Mouse (Mus musculus) heart, embryonic 13.5 days (tissue): ENCODE measurements around the gene Gm10318. TPM values are rescaled to one million over a fixed set of nuclear protein-coding genes. Genes with fewer than 3 reads are reported as not detected.
A peak's percentile ranks its signal among the peaks of the same experiment; 100 is the strongest.

ENCODE experiments used
- ATAC-seq: fragments of 200-750 bp; cut with Nextera tagmentation; 2 replicates; pipeline ENCODE4 v1.8.0; 2017; ENCODE audit warnings: moderate TSS enrichment; ENCODE audit not compliant: insufficient number of reproducible peaks, low FRiP score, low TSS enrichment; ENCODE audit errors: extremely low read depth
- H3K27ac ChIP-seq: fragments of 300-500 bp; sonication (generic); replicated peaks from 2 replicates; pipeline ENCODE4 v1.5.1; 2015; ENCODE audit warnings: moderate library complexity, mild to moderate bottlenecking, inconsistent platforms
- H3K27me3 ChIP-seq: fragments of 300-500 bp; sonication (generic); replicated peaks from 2 replicates; pipeline ENCODE4 v1.6.1; 2015; ENCODE audit warnings: mild to moderate bottlenecking, inconsistent platforms
- H3K36me3 ChIP-seq: fragments of 300-500 bp; sonication (generic); 2 replicates; pipeline ENCODE4 v1.6.1; 2015; ENCODE audit warnings: mild to moderate bottlenecking, inconsistent platforms
- H3K4me1 ChIP-seq: fragments of 300-500 bp; sonication (generic); 2 replicates; pipeline ENCODE4 v1.6.1; 2015; ENCODE audit warnings: inconsistent platforms
- H3K4me2 ChIP-seq: fragments of 300-500 bp; sonication (generic); 2 replicates; pipeline ENCODE4 v1.6.1; 2015; ENCODE audit warnings: inconsistent platforms, mild to moderate bottlenecking, moderate library complexity
- H3K4me3 ChIP-seq: fragments of 300-500 bp; sonication (generic); 2 replicates; pipeline ENCODE4 v1.5.1; 2015; ENCODE audit warnings: moderate library complexity, mild to moderate bottlenecking, inconsistent platforms
- H3K9ac ChIP-seq: fragments of 300-500 bp; sonication (generic); 2 replicates; pipeline ENCODE4 v1.6.1; 2015; ENCODE audit warnings: inconsistent platforms, mild to moderate bottlenecking, moderate library complexity
- H3K9me3 ChIP-seq: fragments of 300-500 bp; sonication (generic); 2 replicates; pipeline ENCODE4 v1.6.1; 2016; ENCODE audit warnings: inconsistent platforms
- WGBS: fragments of 180-500 bp; shearing (Covaris S2); methylation state at CpG from one replicate; pipeline ENCODE4 v1.1.7; 2015; ENCODE audit warnings: mixed read lengths; 5-methylcytosine and 5-hydroxymethylcytosine counted together
- polyA plus RNA-seq: library from polyadenylated mRNA; unstranded; fragments of >200 nt; fragmentation: Nextera tagmentation; extraction: Ambion mirVana; gene quantifications from 2 replicates; pipeline ENCODE4 v1.2.1, GENCODE M21; 2015

Gm10318 gene
- polyA plus RNA-seq, 1 experiment from 2014 or later = not detected

DNA sequence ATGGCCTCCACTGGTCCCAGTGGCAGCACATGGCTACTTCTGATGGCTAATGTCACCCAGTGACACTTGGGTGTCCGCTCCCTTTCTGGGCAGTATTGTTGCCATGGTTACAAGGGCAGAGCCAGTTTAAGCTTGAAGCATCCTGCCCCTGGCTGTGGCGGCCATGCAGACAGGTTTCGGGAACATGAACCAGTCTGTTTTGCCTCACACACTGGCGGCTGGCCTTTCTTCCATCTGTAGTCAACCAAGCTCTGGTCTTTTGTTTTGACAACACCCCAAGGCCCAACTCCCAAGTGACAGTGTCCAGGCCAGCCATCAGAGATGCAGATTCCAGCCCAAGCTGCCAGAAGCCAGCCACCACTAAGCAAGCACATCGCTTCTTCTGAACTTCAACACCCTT, 42.9 kb downstream of the Gm10318 start:
- H3K27me3 ChIP-seq = peaks cover 15% of the 10 kb centered on the region
- ATAC-seq = no peak
- 40% methylated on average over 5 of the region's 5 CpGs for WGBS
- H3K9ac ChIP-seq = no peak overlapping the region
- no peak overlapping the region for H3K4me2 ChIP-seq
- no peak overlapping the region for H3K27ac ChIP-seq
- no peaks in the 10 kb centered on the region for H3K4me1 ChIP-seq
- no peaks in the 10 kb centered on the region for H3K9me3 ChIP-seq
- no peak overlapping the region for H3K4me3 ChIP-seq
- H3K36me3 ChIP-seq = no peaks in the 10 kb centered on the region

DNA sequence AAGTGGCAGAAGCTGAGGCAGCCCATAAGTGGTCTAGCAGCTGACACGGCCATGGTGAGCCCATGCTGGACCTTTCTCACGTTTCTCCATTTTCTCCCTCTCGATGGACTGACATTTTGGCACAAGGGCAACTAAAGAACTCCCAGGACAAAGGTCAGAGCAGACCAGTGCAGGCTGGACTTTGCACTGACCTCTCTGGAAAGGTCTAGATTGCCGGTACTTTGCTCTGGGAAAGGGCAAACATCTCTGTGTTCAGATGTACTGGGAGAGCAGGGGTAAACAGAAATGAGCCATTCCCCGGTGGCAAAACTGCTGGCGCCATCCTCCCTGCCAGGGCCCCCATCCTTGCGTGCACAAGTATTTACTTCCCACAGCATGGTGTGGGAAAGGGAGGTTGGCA, 47.5 kb downstream of the Gm10318 start:
- no peaks in the 10 kb centered on the region for H3K36me3 ChIP-seq
- H3K9me3 ChIP-seq = no peaks in the 10 kb centered on the region
- no peak for ATAC-seq
- peaks cover 26% of the 10 kb centered on the region for H3K27me3 ChIP-seq
- no peak overlapping the region for H3K27ac ChIP-seq
- peaks cover 10% of the 10 kb centered on the region; the same call in 1 of the 2 replicates for H3K4me1 ChIP-seq
- H3K9ac ChIP-seq = no peak overlapping the region
- 73% methylated on average over 7 of the region's 7 CpGs for WGBS
- H3K4me3 ChIP-seq = no peak overlapping the region
- H3K4me2 ChIP-seq = no peak overlapping the region

GRCm38 (mm10) chr10:77900903-77901818, 48.5 kb downstream of the Gm10318 start:
- peaks cover 26% of the 10 kb centered on the region for H3K27me3 ChIP-seq
- H3K9ac ChIP-seq = no peak overlapping the region
- no peaks in the 10 kb centered on the region for H3K36me3 ChIP-seq
- no peak overlapping the region for H3K27ac ChIP-seq
- no peaks in the 10 kb centered on the region for H3K9me3 ChIP-seq
- H3K4me2 ChIP-seq = peak overlapping the region; percentile 87
- H3K4me1 ChIP-seq = peaks cover 10% of the 10 kb centered on the region; the same call in 1 of the 2 replicates
- H3K4me3 ChIP-seq = peak overlapping the region; percentile 66
- WGBS = 81% methylated on average over 27 of the region's 27 CpGs
- no peak for ATAC-seq

GRCm38 (mm10) chr10:77901871-77902210, 49.2 kb downstream of the Gm10318 start:
- ATAC-seq = no peak
- H3K9ac ChIP-seq = peak overlapping the region; percentile 80
- WGBS = 4% methylated on average over 14 of the region's 14 CpGs

GRCm38 (mm10) chr10:77902211-77902893, 49.7 kb downstream of the Gm10318 start, which contains the start of gene Lrrc3:
Gene Lrrc3 (minus strand): TSS chr10:77902536.
- ATAC-seq = peak; percentile 32
- peak within 1 kb of the TSS; percentile 80 for H3K9ac ChIP-seq
- H3K4me2 ChIP-seq = peak within 1 kb of the TSS; percentile 87
- no peaks in the 10 kb centered on the region for H3K36me3 ChIP-seq
- H3K27ac ChIP-seq = no peak within 1 kb of the TSS
- H3K4me1 ChIP-seq = peaks cover 10% of the 10 kb centered on the region; the same call in 1 of the 2 replicates
- peaks cover 3% of the 10 kb centered on the region; the same call in 1 of the 2 replicates for H3K9me3 ChIP-seq
- under 1% methylated on average over 42 of the region's 46 CpGs for WGBS
- peak within 1 kb of the TSS; percentile 66 for H3K4me3 ChIP-seq
- H3K27me3 ChIP-seq = peaks cover 26% of the 10 kb centered on the region

More at GRCm38 (mm10) chr10:77901871-77902210, 49.2 kb downstream of the Gm10318 start:
- no peaks in the 10 kb centered on the region for H3K36me3 ChIP-seq
- H3K27me3 ChIP-seq = peaks cover 26% of the 10 kb centered on the region
- no peak overlapping the region for H3K27ac ChIP-seq
- H3K9me3 ChIP-seq = 0 out of 2 replicates have a peak, but pooled peaks cover 3% of the 10 kb centered on the region
- peak overlapping the region; percentile 87 for H3K4me2 ChIP-seq
- peaks cover 10% of the 10 kb centered on the region; the same call in 1 of the 2 replicates for H3K4me1 ChIP-seq
- H3K4me3 ChIP-seq = peak overlapping the region; percentile 66

GRCm38 (mm10) chr10:77902894-77903715, 50.4 kb downstream of the Gm10318 start:
- H3K9ac ChIP-seq = peak overlapping the region; percentile 80
- peak; percentile 55 for ATAC-seq

More at GRCm38 (mm10) chr10:77902894-77903715, 50.4 kb downstream of the Gm10318 start:
- WGBS = 6% methylated on average over 35 of the region's 35 CpGs
- H3K27ac ChIP-seq = no peak overlapping the region
- H3K9me3 ChIP-seq = peaks cover 3% of the 10 kb centered on the region; the same call in 1 of the 2 replicates
- no peaks in the 10 kb centered on the region for H3K36me3 ChIP-seq
- H3K27me3 ChIP-seq = peaks cover 25% of the 10 kb centered on the region
- peak overlapping the region; percentile 66 for H3K4me3 ChIP-seq
- H3K4me1 ChIP-seq = peaks cover 10% of the 10 kb centered on the region; the same call in 1 of the 2 replicates
- peak overlapping the region; percentile 87 for H3K4me2 ChIP-seq

Other genes starting within 250 kb of the Gm10318 start
- 171 and 186 TPM in 2 replicates for gene Sumo3, start 246.8 kb upstream of the Gm10318 start, polyA plus RNA-seq
- gene Gm49325, start 246.7 kb upstream of the Gm10318 start, polyA plus RNA-seq = 2.8 TPM in 1 of 2 replicates, not detected in the other
- 78.6 and 81.9 TPM in 2 replicates for gene Ube2g2, start 230.6 kb upstream of the Gm10318 start, polyA plus RNA-seq
- 0.07 TPM in 1 of 2 replicates, not detected in the other for gene Tspear, start 166.3 kb upstream of the Gm10318 start, polyA plus RNA-seq
- not detected in 2 replicates for gene Gm19402, start 162.1 kb upstream of the Gm10318 start, polyA plus RNA-seq
- not detected in 2 replicates for gene Gm9508, start 155.6 kb upstream of the Gm10318 start, polyA plus RNA-seq
- not detected in 2 replicates for gene Gm10272, start 146.2 kb upstream of the Gm10318 start, polyA plus RNA-seq
- gene Gm10024, start 141.4 kb upstream of the Gm10318 start, polyA plus RNA-seq = not detected in 2 replicates
- not detected in 2 replicates for gene Gm10142, start 137.1 kb upstream of the Gm10318 start, polyA plus RNA-seq
- gene Krtap12-1, start 132.3 kb upstream of the Gm10318 start, polyA plus RNA-seq = not detected in 2 replicates
- not detected in 2 replicates for gene Gm10100, start 126.4 kb upstream of the Gm10318 start, polyA plus RNA-seq
- gene Gm18596, start 110.2 kb upstream of the Gm10318 start, polyA plus RNA-seq = not detected in 2 replicates
- gene Gm9736, start 101.5 kb upstream of the Gm10318 start, polyA plus RNA-seq = not detected in 2 replicates
- gene Gm3233, start 93.2 kb upstream of the Gm10318 start, polyA plus RNA-seq = not detected in 2 replicates
- not detected in 2 replicates for gene Gm3238, start 81.5 kb upstream of the Gm10318 start, polyA plus RNA-seq
- not detected in 2 replicates for gene Gm7138, start 75.9 kb upstream of the Gm10318 start, polyA plus RNA-seq
- not detected in 2 replicates for gene Gm3250, start 70.3 kb upstream of the Gm10318 start, polyA plus RNA-seq
- gene Gm7137, start 64.7 kb upstream of the Gm10318 start, polyA plus RNA-seq = not detected in 2 replicates
- not detected in 2 replicates for gene Gm9639, start 57.8 kb upstream of the Gm10318 start, polyA plus RNA-seq
- gene Gm19668, start 53.7 kb upstream of the Gm10318 start, polyA plus RNA-seq = not detected in 2 replicates
- not detected in 2 replicates for gene Gm9507, start 41.0 kb upstream of the Gm10318 start, polyA plus RNA-seq
- gene Gm2696, start 38.2 kb upstream of the Gm10318 start, polyA plus RNA-seq = not detected in 2 replicates
- gene Krtap10-4, start 25.8 kb upstream of the Gm10318 start, polyA plus RNA-seq = not detected in 2 replicates
- not detected in 2 replicates for gene Krtap10-10, start 16.9 kb upstream of the Gm10318 start, polyA plus RNA-seq
- gene Gm36176, start 6.1 kb upstream of the Gm10318 start, polyA plus RNA-seq = not detected in 2 replicates
- gene Gm3285, start 9.1 kb downstream of the Gm10318 start, polyA plus RNA-seq = not detected in 2 replicates
- 1.8 and 2.0 TPM in 2 replicates for gene Lrrc3, start 49.7 kb downstream of the Gm10318 start, polyA plus RNA-seq
- 0.19 and 0.23 TPM in 2 replicates for gene Trpm2, start 117.7 kb downstream of the Gm10318 start, polyA plus RNA-seq
- gene 1810043G02Rik, start 125.7 kb downstream of the Gm10318 start, polyA plus RNA-seq = 16.3 and 18.0 TPM in 2 replicates
- gene Pfkl, start 157.2 kb downstream of the Gm10318 start, polyA plus RNA-seq = 190 and 214 TPM in 2 replicates
- gene Dnmt3l, start 189.1 kb downstream of the Gm10318 start, polyA plus RNA-seq = 0.13 and 0.37 TPM in 2 replicates
- gene Aire, start 190.8 kb downstream of the Gm10318 start, polyA plus RNA-seq = not detected in 2 replicates
- 1.3 and 1.8 TPM in 2 replicates for gene Icosl, start 216.4 kb downstream of the Gm10318 start, polyA plus RNA-seq